Mouse (Mus musculus): ENCODE results near the gene Rps11. TPM values are rescaled to one million over a fixed set of nuclear protein-coding genes. Genes with fewer than 3 reads are reported as not detected.
A peak's percentile ranks its signal among the peaks of the same experiment; 100 is the strongest.

The Rps11 gene
- total RNA-seq, 1 experiment = 1,746 TPM

GRCm38 (mm10) chr7:45077829-45078228 lies 46.4 kb downstream of the Rps11 start:
- in situ Hi-C loops (cut with MboI; ENCODE audit: low sequenced_read_pairs in 2 of 2, unreplicated experiment in 2 of 2) = loop anchor here in 1 of 2 experiments (5.0 kb wide), 1 partner anchor 54 kb away; no protein-coding TSS in a partner anchor
- Histone ChIP-seq H3K27ac (ENCODE audit: insufficient read depth, low read depth, low read length, poor library complexity, severe bottlenecking) (no peak overlapping the region), H3K4me1 (ENCODE audit: control insufficient read depth in 2 of 2, insufficient read depth in 2 of 2, low read length in 2 of 2, poor library complexity in 1 of 2) (peaks cover 1 to 29% of the 10 kb centered on the region in 2 experiments; a peak in 3 of 4 replicates), H3K4me3 (ENCODE audit: insufficient read depth in 1 of 2, low read depth in 1 of 2, low read length in 2 of 2, poor library complexity in 1 of 2, severe bottlenecking in 1 of 2) (no peak overlapping the region), H3K9me3 (ENCODE audit: control insufficient read depth, insufficient read depth, low read depth, low read length) (no peaks in the 10 kb centered on the region), H3K9ac (ENCODE audit: insufficient read depth, low read depth, low read length, poor library complexity, severe bottlenecking) (no peak overlapping the region), H3K36me3 (ENCODE audit: control insufficient read depth, insufficient read depth, low read length, poor library complexity, severe bottlenecking) (peaks cover 24% of the 10 kb centered on the region)
- no peak for DNase-seq (ENCODE audit: low read depth, low spot score)
- no peak for TF ChIP-seq MAFK (IDR thresholded peaks at IDR 0.05; ENCODE audit: insufficient read depth, low read depth, low read length)
- TF ChIP-seq ZNF384 (IDR thresholded peaks at IDR 0.05; ENCODE audit: low read depth, low read length) = no peak
- no peak for TF ChIP-seq HCFC1 (IDR thresholded peaks at IDR 0.05; ENCODE audit: borderline replicate concordance, insufficient read depth, low read length)
- no peak for TF ChIP-seq CHD2 (IDR thresholded peaks at IDR 0.05; ENCODE audit: low read depth, low read length)
- no peak for TF ChIP-seq ZC3H11A (IDR thresholded peaks at IDR 0.05; ENCODE audit: borderline replicate concordance, low read depth, low read length)

GRCm38 (mm10) chr7:45077322-45077721 lies 46.9 kb downstream of the Rps11 start:
- TF ChIP-seq MAFK (IDR thresholded peaks at IDR 0.05; ENCODE audit: insufficient read depth, low read depth, low read length) (no peak), CHD2 (IDR thresholded peaks at IDR 0.05; ENCODE audit: low read depth, low read length) (no peak), HCFC1 (IDR thresholded peaks at IDR 0.05; ENCODE audit: borderline replicate concordance, insufficient read depth, low read length) (no peak), ZC3H11A (IDR thresholded peaks at IDR 0.05; ENCODE audit: borderline replicate concordance, low read depth, low read length) (no peak), ZNF384 (IDR thresholded peaks at IDR 0.05; ENCODE audit: low read depth, low read length) (no peak)
- peaks cover 4 to 27% of the 10 kb centered on the region in 2 experiments; a peak in 3 of 4 replicates for H3K4me1 ChIP-seq (ENCODE audit: control insufficient read depth in 2 of 2, insufficient read depth in 2 of 2, low read length in 2 of 2, poor library complexity in 1 of 2)
- peak overlapping the region; percentile 34; the same call in 1 of the 2 replicates for H3K9ac ChIP-seq (ENCODE audit: insufficient read depth, low read depth, low read length, poor library complexity, severe bottlenecking)
- H3K36me3 ChIP-seq (ENCODE audit: control insufficient read depth, insufficient read depth, low read length, poor library complexity, severe bottlenecking) = peaks cover 24% of the 10 kb centered on the region
- no peak overlapping the region for H3K27ac ChIP-seq (ENCODE audit: insufficient read depth, low read depth, low read length, poor library complexity, severe bottlenecking)
- in situ Hi-C loops (cut with MboI; ENCODE audit: low sequenced_read_pairs in 2 of 2, unreplicated experiment in 2 of 2) = loop anchor here in 1 of 2 experiments (5.0 kb wide), 1 partner anchor 55 kb away; no protein-coding TSS in a partner anchor
- no peaks in the 10 kb centered on the region for H3K9me3 ChIP-seq (ENCODE audit: control insufficient read depth, insufficient read depth, low read depth, low read length)
- H3K4me3 ChIP-seq (ENCODE audit: insufficient read depth in 1 of 2, low read depth in 1 of 2, low read length in 2 of 2, poor library complexity in 1 of 2, severe bottlenecking in 1 of 2) = no peak overlapping the region
- DNase-seq (ENCODE audit: low read depth, low spot score) = no peak

- no peak for DNase-seq (ENCODE audit: low read depth, low spot score)
- peak overlapping the region; percentile 16; the same call in 1 of the 2 replicates for H3K9ac ChIP-seq (ENCODE audit: insufficient read depth, low read depth, low read length, poor library complexity, severe bottlenecking)
- no peak overlapping the region for H3K27ac ChIP-seq (ENCODE audit: insufficient read depth, low read depth, low read length, poor library complexity, severe bottlenecking)
- peaks cover 5 to 27% of the 10 kb centered on the region in 2 experiments; a peak in 3 of 4 replicates for H3K4me1 ChIP-seq (ENCODE audit: control insufficient read depth in 2 of 2, insufficient read depth in 2 of 2, low read length in 2 of 2, poor library complexity in 1 of 2)
- peak overlapping the region in 1 of 2 experiments; percentile 41; a peak in 1 of 4 replicates for H3K4me3 ChIP-seq (ENCODE audit: insufficient read depth in 1 of 2, low read depth in 1 of 2, low read length in 2 of 2, poor library complexity in 1 of 2, severe bottlenecking in 1 of 2)
- H3K36me3 ChIP-seq (ENCODE audit: control insufficient read depth, insufficient read depth, low read length, poor library complexity, severe bottlenecking) = peaks cover 24% of the 10 kb centered on the region
- H3K9me3 ChIP-seq (ENCODE audit: control insufficient read depth, insufficient read depth, low read depth, low read length) = no peaks in the 10 kb centered on the region
- TF ChIP-seq MAFK (IDR thresholded peaks at IDR 0.05; ENCODE audit: insufficient read depth, low read depth, low read length) (no peak), ZNF384 (IDR thresholded peaks at IDR 0.05; ENCODE audit: low read depth, low read length) (no peak), ZC3H11A (IDR thresholded peaks at IDR 0.05; ENCODE audit: borderline replicate concordance, low read depth, low read length) (no peak), HCFC1 (IDR thresholded peaks at IDR 0.05; ENCODE audit: borderline replicate concordance, insufficient read depth, low read length) (no peak), CHD2 (IDR thresholded peaks at IDR 0.05; ENCODE audit: low read depth, low read length) (no peak)
- in situ Hi-C loops (cut with MboI; ENCODE audit: low sequenced_read_pairs in 2 of 2, unreplicated experiment in 2 of 2) = loop anchor here in 1 of 2 experiments (5.0 kb wide), 1 partner anchor 56 kb away; no protein-coding TSS in a partner anchor
These were observed 47.7 kb downstream of the Rps11 start for GRCm38 (mm10) chr7:45076501-45076900.

- Histone ChIP-seq H3K9ac (ENCODE audit: insufficient read depth, low read depth, low read length, poor library complexity, severe bottlenecking) (no peak overlapping the region), H3K4me1 (ENCODE audit: control insufficient read depth in 2 of 2, insufficient read depth in 2 of 2, low read length in 2 of 2, poor library complexity in 1 of 2) (peaks cover 5 to 25% of the 10 kb centered on the region in 2 experiments; a peak in 3 of 4 replicates), H3K36me3 (ENCODE audit: control insufficient read depth, insufficient read depth, low read length, poor library complexity, severe bottlenecking) (peaks cover 24% of the 10 kb centered on the region), H3K4me3 (ENCODE audit: insufficient read depth in 1 of 2, low read depth in 1 of 2, low read length in 2 of 2, poor library complexity in 1 of 2, severe bottlenecking in 1 of 2) (no peak overlapping the region), H3K27ac (ENCODE audit: insufficient read depth, low read depth, low read length, poor library complexity, severe bottlenecking) (no peak overlapping the region), H3K9me3 (ENCODE audit: control insufficient read depth, insufficient read depth, low read depth, low read length) (no peaks in the 10 kb centered on the region)
- TF ChIP-seq HCFC1 (IDR thresholded peaks at IDR 0.05; ENCODE audit: borderline replicate concordance, insufficient read depth, low read length) = no peak
- no peak for TF ChIP-seq MAFK (IDR thresholded peaks at IDR 0.05; ENCODE audit: insufficient read depth, low read depth, low read length)
- TF ChIP-seq CHD2 (IDR thresholded peaks at IDR 0.05; ENCODE audit: low read depth, low read length) = no peak
- no peak for TF ChIP-seq ZC3H11A (IDR thresholded peaks at IDR 0.05; ENCODE audit: borderline replicate concordance, low read depth, low read length)
- TF ChIP-seq ZNF384 (IDR thresholded peaks at IDR 0.05; ENCODE audit: low read depth, low read length) = no peak
- no peak for DNase-seq (ENCODE audit: low read depth, low spot score)
- in situ Hi-C loops (cut with MboI; ENCODE audit: low sequenced_read_pairs in 2 of 2, unreplicated experiment in 2 of 2) = loop anchor here in 1 of 2 experiments (5.0 kb wide), 1 partner anchor 57 kb away; no protein-coding TSS in a partner anchor
These were observed 48.8 kb downstream of the Rps11 start for GRCm38 (mm10) chr7:45075405-45075804.

All from ES-E14 (cell line).